Mouse (Mus musculus) olfactory bulb, adult 2 months (tissue): Measurements from ENCODE around the gene Naa40.

Experiments
- CTCF ChIP-seq: fragments of 200-500 bp; IDR thresholded peaks from 2 replicates; pipeline ENCODE4 v1.5.1; 2012; ENCODE audit warnings: low read depth, mild to moderate bottlenecking, low read length, moderate library complexity; ENCODE audit not compliant: insufficient read depth
- POLR2A ChIP-seq: fragments of 200-500 bp; IDR thresholded peaks from 2 replicates; pipeline ENCODE4 v1.6.1; 2012; ENCODE audit warnings: mild to moderate bottlenecking, low read depth, low read length, moderate library complexity; ENCODE audit not compliant: insufficient read depth

GRCm38 (mm10) chr19:7205326-7205725, 35.7 kb downstream of the Naa40 start:
- TF ChIP-seq CTCF (no peak), POLR2A (no peak)
